Mouse (Mus musculus) cerebellum, adult 2 months (tissue): Measurements from ENCODE around the gene Ntm.

Source experiments
- CTCF ChIP-seq: fragments of 200-500 bp; IDR thresholded peaks from 2 replicates; pipeline ENCODE4 v1.5.1; 2011; ENCODE audit warnings: low read depth, mild to moderate bottlenecking, control low read depth, low read length, moderate library complexity, borderline replicate concordance; ENCODE audit not compliant: insufficient read depth
- POLR2A ChIP-seq: fragments of 200-500 bp; IDR thresholded peaks from 2 replicates; pipeline ENCODE4 v1.6.1; 2011; ENCODE audit warnings: low read length, control low read depth, borderline replicate concordance; ENCODE audit not compliant: insufficient read depth

GRCm38 (mm10) chr9:29981177-29981915 lies 18.4 kb upstream of the Ntm start:
- TF ChIP-seq CTCF (no peak), POLR2A (no peak)
